Mouse (Mus musculus) urinary bladder, adult 18-20 months (tissue): ENCODE measurements around the gene Cux1.

Experiments
- DNase-seq, 2 experiments: peaks; one replicate each; pipeline ENCODE4 v3.0.0; 2022; ENCODE audit warnings: low spot score in 2 of 2, mixed read lengths in 2 of 2

Gene Cux1

GRCm38 (mm10) chr5:136510609-136511008, 56.7 kb downstream of the Cux1 start:
- no peak for DNase-seq

GRCm38 (mm10) chr5:136507629-136508028, 59.7 kb downstream of the Cux1 start:
- DNase-seq: no peak

- no peak for DNase-seq
Observed at GRCm38 (mm10) chr5:136506262-136506661, 61.0 kb downstream of the Cux1 start.

GRCm38 (mm10) chr5:136502491-136503086, 64.7 kb downstream of the Cux1 start:
- DNase-seq: no peak

- DNase-seq: no peak
Observed at GRCm38 (mm10) chr5:136500307-136500871, 66.9 kb downstream of the Cux1 start.

- no peak for DNase-seq
Observed at GRCm38 (mm10) chr5:136499316-136499715, 68.0 kb downstream of the Cux1 start.

- DNase-seq: no peak
Observed at GRCm38 (mm10) chr5:136498741-136499140, 68.5 kb downstream of the Cux1 start.

GRCm38 (mm10) chr5:136497301-136497700, 70.0 kb downstream of the Cux1 start:
- no peak for DNase-seq

GRCm38 (mm10) chr5:136495581-136495980, 71.7 kb downstream of the Cux1 start:
- no peak for DNase-seq

- no peak for DNase-seq
Observed at GRCm38 (mm10) chr5:136494927-136495326, 72.4 kb downstream of the Cux1 start.

- no peak for DNase-seq
Observed at GRCm38 (mm10) chr5:136494288-136494687, 73.0 kb downstream of the Cux1 start.

GRCm38 (mm10) chr5:136489450-136489849, 77.8 kb downstream of the Cux1 start:
- no peak for DNase-seq

- DNase-seq: no peak
Observed at GRCm38 (mm10) chr5:136488721-136489120, 78.6 kb downstream of the Cux1 start.

- no peak for DNase-seq
Observed at GRCm38 (mm10) chr5:136488223-136488622, 79.1 kb downstream of the Cux1 start.

- DNase-seq: no peak
Observed at GRCm38 (mm10) chr5:136487397-136488093, 79.7 kb downstream of the Cux1 start.

- DNase-seq: no peak
Observed at GRCm38 (mm10) chr5:136486401-136486800, 80.9 kb downstream of the Cux1 start.

GRCm38 (mm10) chr5:136485397-136485796, 81.9 kb downstream of the Cux1 start:
- no peak for DNase-seq

GRCm38 (mm10) chr5:136482434-136482833, 84.9 kb downstream of the Cux1 start:
- DNase-seq: no peak

- DNase-seq: no peak
Observed at GRCm38 (mm10) chr5:136480541-136480940, 86.7 kb downstream of the Cux1 start.

GRCm38 (mm10) chr5:136479801-136480200, 87.5 kb downstream of the Cux1 start:
- no peak for DNase-seq

GRCm38 (mm10) chr5:136479024-136479763, 88.1 kb downstream of the Cux1 start:
- no peak for DNase-seq

- DNase-seq: no peak
Observed at GRCm38 (mm10) chr5:136476272-136476671, 91.0 kb downstream of the Cux1 start.

- DNase-seq: no peak
Observed at GRCm38 (mm10) chr5:136475161-136475560, 92.1 kb downstream of the Cux1 start.
